Mouse (Mus musculus) liver, embryonic 13.5 days (tissue): ENCODE data around the gene Arhgap15. TPM values are rescaled to one million over a fixed set of nuclear protein-coding genes. Genes with fewer than 3 reads are reported as not detected.
A peak's percentile ranks its signal among the peaks of the same experiment; 100 is the strongest.

Experiments used
- ATAC-seq: fragments of 200-750 bp; cut with Nextera tagmentation; 2 replicates; pipeline ENCODE4 v1.8.0; 2017; ENCODE audit warnings: low read depth, mild to moderate bottlenecking, moderate number of reproducible peaks, moderate library complexity
- DNase-seq: peaks from one replicate; pipeline ENCODE4 v3.0.0; 2022
- H3K27ac ChIP-seq: fragments of 300-500 bp; sonication (generic); 2 replicates; pipeline ENCODE4 v1.5.1; 2015; ENCODE audit warnings: moderate library complexity, mild to moderate bottlenecking, inconsistent platforms
- H3K27me3 ChIP-seq: fragments of 300-500 bp; sonication (generic); 2 replicates; pipeline ENCODE4 v1.6.1; 2015; ENCODE audit warnings: mild to moderate bottlenecking, inconsistent platforms
- H3K36me3 ChIP-seq: fragments of 300-500 bp; sonication (generic); 2 replicates; pipeline ENCODE4 v1.6.1; 2015; ENCODE audit warnings: mild to moderate bottlenecking, inconsistent platforms
- H3K4me1 ChIP-seq: fragments of 300-500 bp; sonication (generic); replicated peaks from 2 replicates; pipeline ENCODE4 v1.6.1; 2015; ENCODE audit warnings: inconsistent platforms
- H3K4me2 ChIP-seq: fragments of 300-500 bp; sonication (generic); 2 replicates; pipeline ENCODE4 v1.6.1; 2015; ENCODE audit warnings: inconsistent platforms, mild to moderate bottlenecking, moderate library complexity
- H3K4me3 ChIP-seq: fragments of 300-500 bp; sonication (generic); replicated peaks from 2 replicates; pipeline ENCODE4 v1.5.1; 2015; ENCODE audit warnings: mild to moderate bottlenecking, inconsistent platforms
- H3K9ac ChIP-seq: fragments of 300-500 bp; sonication (generic); 2 replicates; pipeline ENCODE4 v1.6.1; 2015; ENCODE audit warnings: mild to moderate bottlenecking, inconsistent platforms
- H3K9me3 ChIP-seq: fragments of 300-500 bp; sonication (generic); replicated peaks from 2 replicates; pipeline ENCODE4 v1.6.1; 2016; ENCODE audit warnings: inconsistent platforms
- WGBS: fragments of 180-500 bp; shearing (Covaris S2); methylation state at CpG from one replicate; pipeline ENCODE4 v1.1.7; 2015; ENCODE audit not compliant: insufficient replicate concordance; 5-methylcytosine and 5-hydroxymethylcytosine counted together
- polyA plus RNA-seq: library from polyadenylated mRNA; unstranded; fragments of >200 nt; fragmentation: Nextera tagmentation; extraction: Ambion mirVana; gene quantifications from 2 replicates; pipeline ENCODE4 v1.2.1, GENCODE M21; 2015

Arhgap15 gene
- polyA plus RNA-seq, 1 experiment from 2014 or later, result 4.5 TPM

DNA sequence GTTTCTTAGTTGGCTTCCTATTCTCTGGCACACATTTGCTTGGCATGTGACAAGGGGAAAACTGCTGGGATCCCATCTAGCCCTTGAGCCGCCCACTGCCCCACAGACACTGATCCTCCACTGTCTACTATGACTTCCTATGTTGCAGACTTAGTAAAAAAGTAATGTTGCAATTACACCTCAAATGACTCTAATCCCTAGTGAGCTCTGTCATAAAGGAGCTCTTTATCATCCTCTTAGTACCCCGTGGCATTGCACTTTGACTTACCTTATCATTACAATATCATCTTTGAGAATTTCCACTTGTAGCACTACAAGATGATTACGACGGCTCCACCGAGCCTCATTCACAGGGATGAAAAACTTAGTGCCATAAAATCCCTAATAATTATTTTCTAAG is 190.6 kb downstream of the Arhgap15 start:
- H3K9me3 ChIP-seq, result no peaks in the 10 kb centered on the region
- no peak for DNase-seq
- no peaks in the 10 kb centered on the region for H3K27me3 ChIP-seq
- H3K27ac ChIP-seq, result no peak overlapping the region
- no peak overlapping the region for H3K4me2 ChIP-seq
- WGBS, result 78% methylated on average over 5 of the region's 5 CpGs
- H3K4me1 ChIP-seq, result no peaks in the 10 kb centered on the region
- ATAC-seq, result no peak
- H3K4me3 ChIP-seq, result no peak overlapping the region
- H3K9ac ChIP-seq, result no peak overlapping the region
- no peaks in the 10 kb centered on the region for H3K36me3 ChIP-seq

DNA sequence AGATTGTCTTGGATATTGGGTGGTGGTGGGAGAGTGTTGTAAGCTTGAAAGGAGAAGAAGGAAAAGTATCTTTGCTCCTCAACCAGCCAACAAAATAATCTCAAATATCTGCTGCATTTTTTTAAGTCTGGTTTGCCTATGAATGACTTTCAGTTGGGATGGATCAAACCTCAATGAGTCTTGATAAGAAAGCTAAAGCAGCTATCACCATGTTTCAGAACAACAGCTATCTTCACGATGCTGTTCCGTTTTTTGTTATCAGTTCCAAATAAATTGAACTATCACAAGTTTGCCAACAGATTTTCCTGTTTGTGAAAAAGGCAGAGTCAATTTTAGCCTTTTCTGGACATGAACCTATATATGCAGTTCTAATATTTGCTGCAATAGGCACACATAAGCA is 197.1 kb downstream of the Arhgap15 start:
- H3K36me3 ChIP-seq, result no peaks in the 10 kb centered on the region
- H3K27me3 ChIP-seq, result no peaks in the 10 kb centered on the region
- peaks cover 4% of the 10 kb centered on the region; the same call in 1 of the 2 replicates for H3K4me1 ChIP-seq
- H3K9ac ChIP-seq, result no peak overlapping the region
- H3K9me3 ChIP-seq, result no peaks in the 10 kb centered on the region
- no peak overlapping the region for H3K4me2 ChIP-seq
- H3K4me3 ChIP-seq, result no peak overlapping the region
- 19% methylated on average over 2 of the region's 2 CpGs for WGBS
- no peak for ATAC-seq
- no peak for DNase-seq
- no peak overlapping the region for H3K27ac ChIP-seq

DNA sequence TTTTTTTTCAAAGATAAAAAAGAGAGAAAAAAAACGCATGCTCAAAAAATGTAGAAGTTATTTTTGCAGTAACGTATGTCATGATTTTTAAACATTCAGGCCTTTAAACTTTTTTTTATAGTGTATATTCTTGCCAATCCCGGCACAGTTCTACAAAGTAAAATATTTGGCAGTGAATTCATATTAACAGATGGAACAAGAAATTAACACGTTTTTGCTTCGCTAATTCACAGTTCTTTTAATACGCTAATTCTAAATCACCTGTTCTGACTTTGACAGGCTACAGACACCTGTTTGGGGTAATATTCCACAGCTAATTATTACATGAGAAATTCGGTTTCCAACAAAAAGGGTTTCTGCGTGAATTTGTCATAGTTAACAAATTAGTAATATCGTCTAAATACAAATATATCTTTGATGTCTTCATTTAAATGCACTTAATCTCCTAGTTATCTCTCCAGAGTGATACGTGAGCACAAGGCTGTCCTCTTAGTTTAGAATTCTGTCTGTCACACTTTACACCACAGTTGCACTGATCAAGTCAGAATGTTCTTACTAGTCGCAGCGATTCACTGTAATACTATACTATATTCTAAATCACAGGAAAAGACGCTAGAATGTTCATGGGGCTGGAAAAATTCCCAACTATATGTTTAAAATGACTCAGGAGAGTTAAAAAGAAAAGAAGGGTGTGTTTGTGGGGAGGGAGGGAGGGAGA is 201.3 kb downstream of the Arhgap15 start:
- H3K9ac ChIP-seq, result no peak overlapping the region
- H3K4me1 ChIP-seq, result peaks cover 3% of the 10 kb centered on the region; the same call in 1 of the 2 replicates
- no peak overlapping the region for H3K4me3 ChIP-seq
- DNase-seq, result no peak
- H3K27ac ChIP-seq, result no peak overlapping the region
- WGBS, result 78% methylated on average over 13 of the region's 13 CpGs
- ATAC-seq, result no peak
- no peaks in the 10 kb centered on the region for H3K27me3 ChIP-seq
- no peak overlapping the region for H3K4me2 ChIP-seq
- no peaks in the 10 kb centered on the region for H3K9me3 ChIP-seq
- H3K36me3 ChIP-seq, result no peaks in the 10 kb centered on the region

DNA sequence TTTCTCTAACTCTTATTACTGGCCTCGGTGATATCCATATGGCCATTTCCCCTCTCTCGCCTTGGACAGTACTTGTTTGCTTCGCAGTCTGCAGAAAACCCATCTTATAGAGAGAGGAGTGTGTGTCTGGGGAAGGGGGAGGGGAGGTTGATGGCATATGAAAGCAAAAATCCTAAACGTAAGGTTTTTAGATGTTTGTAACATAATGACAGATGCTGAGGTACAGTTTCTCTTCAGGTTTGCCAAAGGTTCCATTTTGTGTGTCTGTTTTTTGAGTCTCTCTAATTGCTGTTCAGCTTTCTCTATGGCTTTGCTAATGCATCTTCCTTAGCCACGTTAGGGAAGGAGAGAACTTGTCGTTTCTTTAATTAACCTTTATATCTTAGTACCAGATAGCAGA is 202.1 kb downstream of the Arhgap15 start:
- Histone ChIP-seq H3K36me3 (no peaks in the 10 kb centered on the region), H3K27ac (no peak overlapping the region), H3K4me2 (no peak overlapping the region), H3K4me3 (no peak overlapping the region), H3K9ac (no peak overlapping the region), H3K27me3 (no peaks in the 10 kb centered on the region), H3K4me1 (no peaks in the 10 kb centered on the region), H3K9me3 (no peaks in the 10 kb centered on the region)
- no peak for DNase-seq
- 69% methylated on average over 6 of the region's 6 CpGs for WGBS
- no peak for ATAC-seq

DNA sequence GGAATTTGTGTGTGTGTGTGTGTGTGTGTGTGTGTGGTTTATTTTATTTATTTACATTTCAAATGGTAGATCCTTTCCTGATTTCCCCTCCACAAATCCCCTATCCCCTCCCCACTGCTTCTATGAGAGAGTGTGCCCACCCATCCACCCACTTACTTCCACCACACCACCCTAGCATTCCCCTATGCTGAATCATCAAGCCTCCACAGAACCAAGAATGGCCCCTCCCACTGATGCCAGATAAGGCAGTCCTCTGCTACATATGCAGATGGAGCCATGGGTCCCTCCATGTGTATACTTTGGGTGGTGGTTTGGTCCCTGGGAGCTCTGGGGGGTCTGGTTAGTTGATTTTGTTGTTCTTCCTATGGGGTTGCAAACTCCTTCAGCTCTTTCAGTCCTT is 210.6 kb downstream of the Arhgap15 start:
- H3K9me3 ChIP-seq, result no peaks in the 10 kb centered on the region
- no peak overlapping the region for H3K4me2 ChIP-seq
- H3K4me3 ChIP-seq, result no peak overlapping the region
- DNase-seq (peak; percentile 1), ATAC-seq (peak; percentile 67; the same call in 1 of the 2 replicates)
- no peaks in the 10 kb centered on the region; the same call in 1 of the 2 replicates for H3K4me1 ChIP-seq
- no peak overlapping the region for H3K27ac ChIP-seq
- H3K27me3 ChIP-seq, result no peaks in the 10 kb centered on the region
- no peak overlapping the region for H3K9ac ChIP-seq
- no peaks in the 10 kb centered on the region for H3K36me3 ChIP-seq

DNA sequence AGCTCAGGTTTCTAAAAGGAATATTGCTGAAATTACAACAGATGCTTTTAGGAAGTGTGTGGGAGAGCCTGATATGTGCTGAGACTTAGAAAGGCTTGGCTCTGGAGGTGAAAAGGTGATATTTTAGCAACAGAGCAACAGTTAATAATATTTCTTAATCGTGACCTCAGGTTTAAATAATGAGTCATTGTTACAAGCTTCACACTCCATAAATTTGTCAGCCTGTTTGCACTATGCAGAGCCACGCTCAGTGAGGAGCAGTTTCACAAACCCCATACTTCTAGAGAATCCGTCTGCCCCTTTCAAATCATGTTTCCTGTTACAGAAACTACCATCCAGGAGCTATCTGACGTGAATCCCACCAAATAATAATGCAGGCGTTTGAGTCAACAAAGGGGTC is 213.8 kb downstream of the Arhgap15 start:
- Histone ChIP-seq H3K9me3 (no peaks in the 10 kb centered on the region), H3K4me2 (no peak overlapping the region), H3K4me1 (no peaks in the 10 kb centered on the region; the same call in 1 of the 2 replicates), H3K4me3 (no peak overlapping the region), H3K9ac (no peak overlapping the region), H3K27me3 (no peaks in the 10 kb centered on the region), H3K27ac (no peak overlapping the region), H3K36me3 (no peaks in the 10 kb centered on the region)
- WGBS, result 55% methylated on average over 5 of the region's 5 CpGs
- DNase-seq, result no peak
- ATAC-seq, result no peak

DNA sequence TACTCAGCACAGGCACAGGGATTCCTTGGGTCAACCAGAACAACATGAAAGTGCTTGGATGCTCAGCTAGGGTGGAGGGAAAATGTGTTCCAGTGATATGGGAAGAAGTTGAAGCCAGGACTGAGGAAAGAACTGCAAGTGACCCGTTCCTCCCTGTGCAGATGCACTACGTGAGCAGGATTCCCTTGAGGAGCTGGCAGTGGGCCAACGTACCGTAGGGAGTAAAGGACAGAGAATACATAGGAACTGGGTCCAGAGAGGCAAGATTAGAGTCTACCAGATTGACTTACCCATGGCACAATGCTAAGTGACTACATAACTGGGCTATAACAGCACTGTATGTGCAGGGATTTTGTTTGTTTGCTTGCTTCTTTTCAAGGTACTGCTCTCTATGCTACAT is 220.0 kb downstream of the Arhgap15 start:
- H3K9ac ChIP-seq, result no peak overlapping the region
- DNase-seq (no peak), ATAC-seq (no peak)
- H3K4me2 ChIP-seq, result no peak overlapping the region
- H3K4me1 ChIP-seq, result no peaks in the 10 kb centered on the region
- no peaks in the 10 kb centered on the region for H3K9me3 ChIP-seq
- no peaks in the 10 kb centered on the region for H3K36me3 ChIP-seq
- 63% methylated on average over 4 of the region's 4 CpGs for whole genome bisulfite sequencing
- no peaks in the 10 kb centered on the region for H3K27me3 ChIP-seq
- no peak overlapping the region for H3K4me3 ChIP-seq
- no peak overlapping the region for H3K27ac ChIP-seq

DNA sequence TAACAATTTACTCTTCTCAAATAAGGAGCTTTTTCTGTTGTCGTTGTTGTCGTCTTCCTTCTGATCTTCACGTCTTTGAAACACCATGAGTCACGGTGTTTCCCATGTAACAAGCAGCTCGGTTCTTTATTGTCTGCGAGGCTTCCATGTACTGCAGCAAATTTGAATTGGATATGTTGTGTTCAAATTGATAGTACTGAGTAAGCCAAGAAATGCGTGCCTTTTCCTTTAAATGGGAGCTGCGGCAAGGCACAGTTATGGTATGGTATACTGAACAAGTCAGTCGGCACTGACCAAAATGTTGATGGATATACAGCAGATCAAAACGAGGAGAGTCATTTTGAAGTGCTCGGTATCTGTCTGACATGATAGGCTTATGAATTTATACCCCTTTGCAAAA is 229.1 kb downstream of the Arhgap15 start:
- Histone ChIP-seq H3K4me2 (no peak overlapping the region), H3K27ac (no peak overlapping the region), H3K4me3 (no peak overlapping the region)

DNA sequence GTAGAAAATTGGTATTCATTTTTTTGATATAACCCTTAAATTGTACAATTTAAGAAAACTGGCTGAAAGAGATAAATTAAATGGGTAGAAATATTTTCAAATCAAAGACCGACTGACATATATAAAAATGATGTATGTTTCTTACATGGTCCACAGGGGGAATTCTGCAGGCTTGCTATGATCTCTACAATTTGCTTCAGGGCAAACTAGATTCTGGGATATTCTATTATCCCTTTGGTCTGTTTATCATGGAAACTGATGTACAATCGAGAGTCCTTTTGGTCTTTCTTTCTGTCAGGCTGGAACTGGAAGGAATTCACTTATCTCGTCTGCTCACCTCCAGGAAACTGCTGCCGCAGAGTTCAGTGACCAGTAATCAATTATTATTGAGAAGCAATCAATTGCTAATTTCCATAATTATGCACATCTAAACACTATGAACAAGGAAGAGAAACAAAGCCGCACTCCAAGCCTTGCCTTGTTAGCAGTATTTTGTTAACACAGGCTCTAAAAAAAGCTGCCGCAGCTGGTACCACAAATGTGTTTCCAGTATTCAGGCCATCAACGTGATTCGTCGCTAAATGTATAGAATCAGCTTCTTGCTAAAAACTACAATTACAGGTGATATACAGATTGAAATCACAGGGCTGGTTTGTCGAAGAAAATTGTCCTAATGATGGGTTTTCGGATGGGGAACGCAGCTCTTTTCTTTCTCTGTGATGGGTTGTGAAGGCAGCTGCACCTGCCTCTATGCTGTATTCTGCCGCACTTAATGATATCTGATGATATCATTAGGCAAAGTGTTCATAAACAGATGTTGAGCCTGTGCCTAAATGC is 229.8 kb downstream of the Arhgap15 start:
- ATAC-seq (no peak), DNase-seq (no peak)
- no peaks in the 10 kb centered on the region for H3K27me3 ChIP-seq
- no peak overlapping the region for H3K27ac ChIP-seq
- no peaks in the 10 kb centered on the region for H3K36me3 ChIP-seq
- no peak overlapping the region for H3K4me3 ChIP-seq
- H3K9ac ChIP-seq, result no peak overlapping the region
- WGBS, result 78% methylated on average over 13 of the region's 13 CpGs
- H3K4me2 ChIP-seq, result no peak overlapping the region
- no peaks in the 10 kb centered on the region for H3K4me1 ChIP-seq
- H3K9me3 ChIP-seq, result no peaks in the 10 kb centered on the region

More for the DNA sequence above, 229.1 kb downstream of the Arhgap15 start:
- H3K27me3 ChIP-seq, result no peaks in the 10 kb centered on the region
- no peaks in the 10 kb centered on the region for H3K4me1 ChIP-seq
- no peaks in the 10 kb centered on the region for H3K36me3 ChIP-seq
- whole genome bisulfite sequencing, result 76% methylated on average over 11 of the region's 11 CpGs
- H3K9ac ChIP-seq, result no peak overlapping the region
- ATAC-seq (no peak), DNase-seq (no peak)
- H3K9me3 ChIP-seq, result no peaks in the 10 kb centered on the region

DNA sequence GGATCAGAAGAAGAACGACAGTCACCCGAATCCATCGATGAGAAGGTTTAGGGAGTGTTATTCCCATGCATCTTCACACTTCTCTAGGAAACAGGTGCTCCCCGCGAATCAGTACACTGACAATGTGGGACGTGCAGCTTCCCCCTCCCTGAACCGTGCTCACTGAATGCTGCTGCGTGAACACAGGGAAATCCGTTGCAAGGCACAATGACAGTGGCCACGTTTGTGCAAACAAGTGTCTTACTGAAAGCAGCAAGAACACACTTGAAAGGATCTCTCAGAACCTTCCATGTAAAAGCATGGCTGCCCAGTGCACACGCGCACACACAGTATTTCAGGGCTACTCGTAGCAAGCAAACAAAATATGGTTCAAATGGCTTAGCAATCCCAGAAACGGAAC is 237.4 kb downstream of the Arhgap15 start:
- Histone ChIP-seq H3K4me3 (no peak overlapping the region), H3K27me3 (no peaks in the 10 kb centered on the region), H3K9me3 (no peaks in the 10 kb centered on the region), H3K4me2 (no peak overlapping the region), H3K27ac (no peak overlapping the region), H3K4me1 (no peaks in the 10 kb centered on the region), H3K9ac (no peak overlapping the region), H3K36me3 (no peaks in the 10 kb centered on the region)
- ATAC-seq (no peak), DNase-seq (no peak)
- 72% methylated on average over 14 of the region's 14 CpGs for WGBS

DNA sequence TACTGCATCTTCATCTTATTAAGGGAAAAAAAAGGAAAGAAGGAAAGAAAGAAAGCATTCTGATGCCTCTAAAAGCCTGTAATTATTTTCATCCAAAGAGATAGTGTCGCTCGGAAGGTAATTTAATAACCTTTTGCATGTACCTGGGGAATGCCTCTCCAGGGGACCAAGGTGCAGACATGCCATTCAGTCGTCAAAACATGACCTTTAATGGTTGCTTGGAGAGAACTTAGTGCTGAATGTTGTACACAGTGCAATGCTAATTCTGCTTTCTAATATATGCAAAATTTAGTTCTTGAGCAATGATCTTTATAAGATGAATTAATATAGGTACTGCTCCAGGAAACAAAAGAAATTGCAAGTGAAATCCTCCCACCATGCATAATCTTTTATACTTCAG is 239.3 kb downstream of the Arhgap15 start:
- H3K27ac ChIP-seq, result no peak overlapping the region
- DNase-seq (no peak), ATAC-seq (no peak)
- no peaks in the 10 kb centered on the region for H3K27me3 ChIP-seq
- H3K9ac ChIP-seq, result no peak overlapping the region
- H3K4me2 ChIP-seq, result no peak overlapping the region
- H3K4me3 ChIP-seq, result no peak overlapping the region
- H3K4me1 ChIP-seq, result no peaks in the 10 kb centered on the region
- H3K9me3 ChIP-seq, result no peaks in the 10 kb centered on the region
- WGBS, result 60% methylated on average over 3 of the region's 3 CpGs
- no peaks in the 10 kb centered on the region for H3K36me3 ChIP-seq

DNA sequence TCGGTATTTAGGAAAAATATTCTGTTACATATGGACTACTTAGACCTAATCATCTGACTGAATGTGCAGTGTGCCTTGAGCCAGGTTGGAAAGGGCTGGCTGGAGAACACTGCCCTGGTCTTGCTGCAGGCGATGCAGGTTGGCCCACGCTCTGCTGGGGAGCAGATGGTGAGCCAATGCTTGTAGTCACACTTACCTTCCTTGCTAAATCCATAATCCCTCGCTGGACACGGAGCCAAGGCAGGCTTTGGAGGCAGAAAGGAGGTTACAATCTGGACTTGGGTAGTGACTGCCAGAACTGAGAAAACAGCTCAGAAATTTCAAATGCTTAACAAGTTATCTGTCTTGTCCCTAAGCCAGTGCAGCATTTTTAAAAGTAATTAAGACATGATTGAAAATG is 241.2 kb downstream of the Arhgap15 start:
- Histone ChIP-seq H3K27me3 (no peaks in the 10 kb centered on the region), H3K36me3 (no peaks in the 10 kb centered on the region), H3K27ac (no peak overlapping the region), H3K4me1 (no peaks in the 10 kb centered on the region), H3K9ac (no peak overlapping the region), H3K4me2 (no peak overlapping the region), H3K4me3 (no peak overlapping the region), H3K9me3 (no peaks in the 10 kb centered on the region)
- WGBS, result 69% methylated on average over 5 of the region's 5 CpGs
- ATAC-seq, result no peak
- no peak for DNase-seq
